Mouse (Mus musculus) heart, embryonic 14.5 days (tissue): ENCODE data around the gene Mmp21. TPM values are rescaled to one million over a fixed set of nuclear protein-coding genes. Genes with fewer than 3 reads are reported as not detected.

ENCODE experiments used
- ATAC-seq: fragments of 200-750 bp; cut with Nextera tagmentation; 2 replicates; pipeline ENCODE4 v1.8.0; 2017; ENCODE audit warnings: low read depth, moderate TSS enrichment; ENCODE audit not compliant: insufficient number of reproducible peaks, insufficient read depth, low FRiP score
- H3K27ac ChIP-seq, 2 experiments: fragments of 200-500 bp in 1 of 2; fragments of 300-500 bp in 1 of 2; sonication (generic) in 1 of 2; replicated peaks in 1 of 2; 2 replicates each; pipeline ENCODE4 v1.5.1; 2012 to 2014; ENCODE audit warnings: low read depth in 2 of 2, low read length in 2 of 2, control low read depth in 1 of 2, mild to moderate bottlenecking in 1 of 2, mixed read lengths in 1 of 2; ENCODE audit not compliant: control insufficient read depth in 1 of 2, insufficient read depth in 1 of 2
- H3K27me3 ChIP-seq: fragments of 300-500 bp; sonication (generic); 2 replicates; pipeline ENCODE4 v1.6.1; 2014; ENCODE audit warnings: mild to moderate bottlenecking, low read length, control low read depth; ENCODE audit not compliant: control insufficient read depth, insufficient read depth
- H3K36me3 ChIP-seq: fragments of 300-500 bp; sonication (generic); 2 replicates; pipeline ENCODE4 v1.6.1; 2014; ENCODE audit warnings: mild to moderate bottlenecking, control low read depth, low read length, mixed read lengths; ENCODE audit not compliant: control insufficient read depth, insufficient read depth
- H3K4me1 ChIP-seq, 2 experiments: fragments of 200-500 bp in 1 of 2; fragments of 300-500 bp in 1 of 2; sonication (generic) in 1 of 2; 2 replicates each; pipeline ENCODE4 v1.6.1; 2012 to 2014; ENCODE audit warnings: low read length in 2 of 2, control low read depth in 1 of 2, mixed read lengths in 1 of 2; ENCODE audit not compliant: control insufficient read depth in 2 of 2, insufficient read depth in 2 of 2
- H3K4me2 ChIP-seq: fragments of 300-500 bp; sonication (generic); 2 replicates; pipeline ENCODE4 v1.6.1; 2014; ENCODE audit warnings: mild to moderate bottlenecking, low read length
- H3K4me3 ChIP-seq, 2 experiments: fragments of 200-500 bp in 1 of 2; fragments of 300-500 bp in 1 of 2; sonication (generic) in 1 of 2; 2 replicates each; pipeline ENCODE4 v1.5.1; 2012 to 2014; ENCODE audit warnings: low read length in 2 of 2, mild to moderate bottlenecking in 2 of 2, control low read depth in 1 of 2, low read depth in 1 of 2, moderate library complexity in 1 of 2; ENCODE audit not compliant: control insufficient read depth in 1 of 2, insufficient read depth in 1 of 2
- H3K9ac ChIP-seq: fragments of 300-500 bp; sonication (generic); 2 replicates; pipeline ENCODE4 v1.6.1; 2014; ENCODE audit warnings: mild to moderate bottlenecking, low read length
- H3K9me3 ChIP-seq: fragments of 300-500 bp; sonication (generic); 2 replicates; pipeline ENCODE4 v1.6.1; 2016; ENCODE audit warnings: low read length, control low read depth; ENCODE audit not compliant: control insufficient read depth
- WGBS: fragments of 180-500 bp; shearing (Covaris S2); extraction: QIAGEN DNeasy Blood & Tissue Kit; methylation state at CpG from one replicate; pipeline ENCODE4 v1.1.7; 2014; 5-methylcytosine and 5-hydroxymethylcytosine counted together
- polyA plus RNA-seq: library from polyadenylated mRNA; unstranded; fragments of >200 nt; fragmentation: Nextera tagmentation; extraction: Ambion mirVana; gene quantifications from 2 replicates; pipeline ENCODE4 v1.2.1, GENCODE M21; 2014

Mmp21 gene
- polyA plus RNA-seq, 1 experiment from 2014 or later = not detected

DNA sequence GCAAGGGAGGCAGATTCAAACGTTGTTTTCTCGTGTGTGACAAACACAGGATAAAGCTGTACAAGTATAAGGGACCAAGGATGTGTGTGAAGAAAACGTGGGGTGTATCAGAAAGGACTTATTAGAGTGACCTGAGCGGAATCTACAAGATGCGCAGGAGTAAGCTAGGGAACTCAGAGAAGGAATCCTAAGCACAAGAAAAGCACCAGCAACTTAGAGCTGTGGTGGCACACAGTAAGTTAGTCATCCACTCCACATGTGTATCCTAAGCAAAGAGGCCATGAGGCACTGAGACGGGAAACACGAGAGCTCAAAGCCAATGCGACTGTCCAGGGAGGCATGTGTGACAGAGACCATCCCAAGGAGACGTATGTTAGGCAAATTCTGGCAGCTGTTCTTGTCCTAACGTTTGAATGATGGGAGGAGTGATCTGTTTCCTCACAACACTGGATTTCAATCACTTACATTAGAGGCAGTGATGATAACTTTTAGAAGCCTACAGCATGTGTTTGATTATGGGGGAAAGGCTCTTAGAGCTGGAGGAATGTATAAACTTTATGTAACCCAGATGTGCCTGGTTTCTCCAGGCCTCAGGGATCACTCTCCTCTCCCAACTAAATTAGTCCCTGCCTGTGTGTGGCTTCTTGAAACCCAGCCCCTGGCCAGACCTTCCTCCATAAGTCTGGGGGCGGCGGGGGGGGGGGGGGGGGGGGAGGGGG, 44.8 kb downstream of the Mmp21 start:
- no peak overlapping the region for H3K9ac ChIP-seq
- 52% methylated on average over 10 of the region's 12 CpGs for WGBS

DNA sequence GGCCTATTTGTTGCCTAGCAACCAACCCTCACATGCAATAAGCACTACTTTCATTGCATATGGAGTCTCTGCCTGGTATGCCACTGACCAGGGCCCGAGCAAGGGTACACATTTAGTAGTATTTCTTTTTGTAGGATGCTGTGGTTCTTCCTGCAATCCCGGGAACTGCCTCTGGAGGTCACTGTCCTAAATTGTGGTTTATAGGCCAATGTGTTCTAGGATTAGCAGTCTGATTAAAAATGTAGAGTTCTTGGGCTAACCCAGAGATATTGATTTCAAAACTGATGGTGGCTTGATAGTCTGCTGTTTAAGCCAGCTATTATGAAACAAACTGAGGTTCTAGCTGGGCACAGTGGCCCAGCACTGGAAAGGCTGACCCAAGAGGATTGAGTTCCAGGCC, 47.4 kb downstream of the Mmp21 start:
- WGBS = 25% methylated on average over 2 of the region's 2 CpGs

More for the DNA sequence above, 44.8 kb downstream of the Mmp21 start:
- Histone ChIP-seq H3K4me3 (no peak overlapping the region), H3K4me1 (peaks cover 2 to 8% of the 10 kb centered on the region in 2 experiments; a peak in 2 of 4 replicates), H3K36me3 (peaks cover 7% of the 10 kb centered on the region), H3K4me2 (no peak overlapping the region), H3K9me3 (no peaks in the 10 kb centered on the region), H3K27me3 (no peaks in the 10 kb centered on the region), H3K27ac (no peak overlapping the region)
- no peak for ATAC-seq

DNA sequence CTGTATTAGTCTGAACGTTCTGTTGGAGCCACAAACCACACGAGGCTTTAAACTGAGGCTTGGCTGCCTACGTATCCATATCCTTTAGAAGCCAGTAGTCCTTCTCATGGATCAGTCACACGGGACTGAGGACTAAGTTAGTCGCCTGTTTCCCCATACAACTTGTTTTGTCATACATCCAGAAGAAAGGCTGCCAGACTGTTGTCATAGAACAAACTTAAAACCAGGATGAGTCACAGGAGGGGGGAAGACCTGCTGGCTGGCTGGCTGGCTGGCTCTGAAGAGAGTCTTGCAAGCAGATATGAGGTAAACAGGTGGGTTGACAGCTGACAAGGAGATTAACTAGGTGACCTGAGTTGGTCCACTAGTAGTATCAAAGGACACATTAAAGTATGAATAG, 49.0 kb downstream of the Mmp21 start:
- H3K9me3 ChIP-seq = no peaks in the 10 kb centered on the region
- no peak overlapping the region for H3K4me3 ChIP-seq
- no peaks in the 10 kb centered on the region for H3K36me3 ChIP-seq
- WGBS = 73% methylated on average over 5 of the region's 5 CpGs
- H3K27me3 ChIP-seq = no peaks in the 10 kb centered on the region
- no peak for ATAC-seq
- H3K4me2 ChIP-seq = no peak overlapping the region
- no peaks in the 10 kb centered on the region for H3K4me1 ChIP-seq
- H3K27ac ChIP-seq = no peak overlapping the region
- H3K9ac ChIP-seq = no peak overlapping the region

More for the DNA sequence above, 47.4 kb downstream of the Mmp21 start:
- H3K27ac ChIP-seq = no peak overlapping the region
- no peaks in the 10 kb centered on the region for H3K27me3 ChIP-seq
- no peak overlapping the region for H3K4me3 ChIP-seq
- no peaks in the 10 kb centered on the region for H3K4me1 ChIP-seq
- no peak overlapping the region for H3K9ac ChIP-seq
- no peaks in the 10 kb centered on the region for H3K9me3 ChIP-seq
- ATAC-seq = no peak
- no peak overlapping the region for H3K4me2 ChIP-seq
- no peaks in the 10 kb centered on the region for H3K36me3 ChIP-seq

DNA sequence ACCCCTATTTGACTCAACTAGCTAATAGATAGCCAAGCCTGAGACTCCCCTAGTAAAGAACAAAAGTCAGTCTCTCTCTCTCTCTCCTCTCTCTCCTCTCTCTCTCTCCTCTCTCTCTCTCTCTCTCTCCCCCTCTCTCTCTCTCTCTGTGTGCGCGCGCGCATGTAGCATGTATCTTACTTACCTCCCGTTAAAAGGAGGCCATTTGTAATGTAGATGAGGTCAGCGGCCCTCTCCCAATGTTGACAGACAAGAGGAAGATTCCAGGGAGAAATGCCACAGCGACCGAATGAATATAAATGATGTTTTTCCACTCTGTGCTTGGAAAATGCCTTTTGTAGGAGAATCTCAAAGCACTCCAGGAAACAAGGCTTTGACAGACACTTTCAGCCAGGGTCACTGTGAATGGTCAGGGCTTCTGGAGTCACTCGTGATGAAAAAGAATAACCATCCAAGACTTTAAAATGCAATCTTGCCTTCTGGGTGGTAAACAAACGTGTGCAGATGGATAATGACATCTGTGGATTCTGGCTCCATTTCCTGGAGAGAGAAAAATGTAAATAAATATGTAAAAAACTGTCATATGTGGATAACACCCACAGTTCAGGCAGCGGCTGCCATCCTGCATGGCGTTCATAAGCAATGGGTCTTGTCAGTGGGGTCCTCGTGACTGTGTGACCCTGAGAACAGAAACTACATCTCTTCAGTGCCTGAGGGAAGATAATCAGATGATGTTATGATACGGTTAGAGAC, 52.5 kb downstream of the Mmp21 start:
- Histone ChIP-seq H3K36me3 (no peaks in the 10 kb centered on the region), H3K9ac (no peak overlapping the region), H3K27ac (no peak overlapping the region), H3K27me3 (no peaks in the 10 kb centered on the region), H3K9me3 (no peaks in the 10 kb centered on the region), H3K4me3 (no peak overlapping the region), H3K4me1 (no peaks in the 10 kb centered on the region), H3K4me2 (no peak overlapping the region)
- ATAC-seq = no peak
- WGBS = 59% methylated on average over 12 of the region's 14 CpGs

Other genes starting within 250 kb of the Mmp21 start
- gene Tex36, start 77.9 kb downstream of the Mmp21 start, polyA plus RNA-seq = not detected in 2 replicates
- gene Edrf1, start 42.5 kb downstream of the Mmp21 start, polyA plus RNA-seq = 11.9 and 14.3 TPM in 2 replicates
- 72.7 and 73.3 TPM in 2 replicates for gene Bccip, start 29.3 kb upstream of the Mmp21 start, polyA plus RNA-seq
- gene Uros, start 30.0 kb upstream of the Mmp21 start, polyA plus RNA-seq = 33.7 and 34.8 TPM in 2 replicates
- gene Fank1, start 96.8 kb upstream of the Mmp21 start, polyA plus RNA-seq = not detected in 2 replicates
- gene Dhx32, start 102.7 kb upstream of the Mmp21 start, polyA plus RNA-seq = 32.2 and 32.7 TPM in 2 replicates